Mouse (Mus musculus) retina, embryonic 14.5 days (tissue): ENCODE measurements around the gene Cd84.
"Not testable (repeated sequence)": the region's sequence is repeated elsewhere in the genome, so short reads cannot be mapped to it uniquely, and the experiment has no call there.

ENCODE experiments used
- DNase-seq: peaks from one replicate; pipeline ENCODE4 v3.0.0-alpha.2; 2015; ENCODE audit warnings: low spot score

Cd84 gene

GRCm38 (mm10) chr1:171839488-171839887, at the start of gene Cd84:
Cd84 (plus strand) TSS chr1:171839697.
- no peak for DNase-seq

- DNase-seq, result no peak
Observed at GRCm38 (mm10) chr1:171791491-171791890, 48.0 kb upstream of the Cd84 start.

- DNase-seq, result no peak
Observed at GRCm38 (mm10) chr1:171796185-171796584, 43.3 kb upstream of the Cd84 start.

- DNase-seq, result no peak
Observed at GRCm38 (mm10) chr1:171797840-171798239, 41.7 kb upstream of the Cd84 start.

- DNase-seq, result no peak
Observed at GRCm38 (mm10) chr1:171799648-171800047, 39.8 kb upstream of the Cd84 start.

DNA sequence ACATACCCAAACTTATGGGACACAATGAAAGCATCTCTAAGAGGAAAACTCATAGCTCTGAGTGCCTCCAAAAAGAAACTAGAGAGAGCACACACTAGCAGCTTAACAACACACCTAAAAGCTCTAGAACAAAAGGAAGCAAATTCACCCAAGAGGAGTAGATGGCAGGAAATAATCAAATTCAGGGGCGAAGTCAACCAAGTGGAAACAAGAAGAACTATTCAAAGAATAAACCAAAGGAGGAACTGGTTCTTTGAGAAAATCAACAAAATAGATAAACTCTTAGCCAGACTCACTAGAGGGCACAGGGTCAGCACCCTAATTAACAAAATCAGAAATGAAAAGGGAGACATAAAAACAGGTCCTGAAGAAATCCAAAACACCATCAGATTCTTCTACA, 28.4 kb upstream of the Cd84 start:
- not testable (repeated sequence) for DNase-seq

- DNase-seq, result peak; percentile 83
Observed at GRCm38 (mm10) chr1:171815545-171816439, 23.7 kb upstream of the Cd84 start.

DNA sequence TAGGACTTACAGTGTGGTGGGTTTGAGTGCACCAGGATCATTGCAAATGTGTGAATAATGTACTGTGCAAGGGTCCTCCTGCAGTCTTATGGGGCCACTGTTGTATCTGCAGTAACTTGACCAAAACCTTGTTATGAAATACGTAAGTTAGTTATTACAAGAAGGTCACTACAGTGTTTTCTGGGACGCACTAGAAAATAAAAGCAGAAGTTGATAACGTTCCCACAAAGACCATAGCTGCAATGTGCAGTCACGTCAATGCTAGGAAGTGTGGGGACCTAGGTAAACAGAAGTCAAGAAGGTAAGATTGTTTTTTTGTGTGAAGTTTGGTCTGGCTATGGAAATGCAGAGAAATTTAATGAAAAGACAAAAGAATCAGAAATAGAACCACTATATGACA, 22.5 kb upstream of the Cd84 start:
- no peak for DNase-seq

GRCm38 (mm10) chr1:171821331-171821730, 18.2 kb upstream of the Cd84 start:
- no peak for DNase-seq

DNA sequence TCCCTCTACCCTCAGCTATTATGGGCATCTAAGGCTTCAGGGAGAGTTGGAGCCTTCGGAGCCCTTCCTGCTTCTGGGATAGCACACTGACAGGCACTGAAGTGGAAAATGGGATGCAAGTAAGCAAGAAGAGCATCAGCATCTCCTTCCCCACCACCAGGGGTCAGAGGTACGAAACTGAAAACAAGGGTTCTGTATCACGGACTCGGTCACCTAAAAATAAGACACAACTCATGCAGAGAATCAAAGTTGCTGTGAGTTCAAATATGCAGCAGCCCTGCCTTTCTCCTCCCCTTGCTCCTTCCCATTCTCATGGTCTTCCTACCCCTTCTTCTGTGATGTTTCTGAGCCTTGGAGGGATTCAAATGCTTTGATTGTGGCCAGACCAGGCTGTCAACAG, 14.0 kb upstream of the Cd84 start:
- DNase-seq, result peak; percentile 41

DNA sequence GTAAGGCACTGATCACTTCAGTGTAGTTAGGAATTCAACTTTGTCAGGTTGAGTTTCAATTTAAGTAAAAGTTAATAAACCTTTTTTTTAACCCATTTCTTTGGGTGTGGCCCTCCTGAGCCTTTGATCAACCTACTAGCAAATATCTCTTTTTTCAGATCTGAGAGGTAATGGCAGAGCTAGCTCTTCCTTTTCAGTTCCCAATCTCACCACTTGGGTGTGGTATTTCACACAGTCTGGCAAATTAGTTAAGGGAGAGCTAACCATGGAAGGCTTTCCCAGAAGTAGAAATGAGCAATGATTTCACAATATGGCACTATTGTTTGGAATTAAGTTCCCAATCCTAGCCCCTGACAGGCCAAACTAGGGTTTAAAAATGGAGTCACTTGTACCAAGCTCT, 13.3 kb upstream of the Cd84 start:
- peak; percentile 63 for DNase-seq

- no peak for DNase-seq
Observed at GRCm38 (mm10) chr1:171827674-171828073, 11.8 kb upstream of the Cd84 start.

DNA sequence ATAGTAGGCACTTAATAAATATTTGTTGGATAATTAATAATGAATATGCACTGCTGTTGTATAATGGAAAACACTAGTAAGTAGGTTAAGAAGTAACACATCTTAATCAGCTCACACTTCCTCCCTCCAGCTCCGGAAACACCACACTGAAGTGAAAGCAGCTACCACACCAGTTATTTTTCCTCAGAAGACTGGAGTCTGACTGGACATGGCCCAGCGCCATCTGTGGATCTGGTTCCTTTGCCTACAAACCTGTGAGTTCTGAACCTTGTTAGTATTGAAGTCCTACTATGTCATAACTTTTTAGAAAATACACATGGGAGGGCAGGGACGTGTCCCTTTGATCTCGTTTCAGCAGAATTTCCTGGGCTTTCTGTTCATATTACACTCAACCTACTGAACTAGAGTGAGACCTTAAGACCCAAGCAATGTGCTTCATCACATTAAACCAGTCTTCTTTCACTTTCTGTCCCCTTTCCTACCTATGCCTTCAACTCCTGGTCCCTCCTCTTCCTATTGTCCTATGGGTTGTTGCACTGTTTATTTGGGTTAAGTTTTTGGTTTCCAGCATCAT, 1.0 kb downstream of the Cd84 start:
- no peak for DNase-seq

DNA sequence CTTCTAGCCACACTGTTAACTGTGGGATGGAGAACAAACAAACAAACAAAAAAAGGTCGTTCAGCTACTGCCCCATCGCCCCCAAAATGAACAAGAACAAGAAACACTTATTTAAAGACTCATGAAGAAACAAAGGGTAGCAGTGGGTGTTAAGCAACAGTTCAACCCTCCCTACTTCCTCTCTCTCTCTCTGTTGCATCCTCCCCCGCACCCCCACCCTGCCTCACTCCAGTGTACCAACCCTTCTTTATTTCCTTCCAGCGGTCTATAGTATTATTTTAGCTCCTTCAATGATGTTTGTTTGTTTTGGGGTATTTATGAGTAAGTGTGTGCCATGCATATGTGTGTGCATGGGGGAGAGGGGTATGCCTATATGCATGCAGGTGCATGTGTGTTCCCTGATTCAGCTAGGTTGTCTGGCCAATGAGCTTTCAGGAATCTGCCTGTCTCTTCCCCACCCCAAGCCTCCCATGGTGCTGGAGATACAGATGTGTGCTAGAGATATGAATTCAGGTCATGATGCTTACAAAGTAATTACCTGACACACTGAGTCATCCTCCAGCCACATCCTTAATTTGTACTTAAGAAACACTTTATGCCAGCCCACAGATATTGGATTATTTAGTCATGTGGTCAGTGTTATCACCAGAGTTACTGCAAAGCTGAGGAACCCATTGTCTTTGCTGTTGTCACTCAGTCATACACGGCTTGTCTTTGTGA, 5.7 kb downstream of the Cd84 start:
- no peak for DNase-seq

- no peak for DNase-seq
Observed at GRCm38 (mm10) chr1:171848201-171848600, 8.7 kb downstream of the Cd84 start.

- DNase-seq, result no peak
Observed at GRCm38 (mm10) chr1:171848757-171849156, 9.3 kb downstream of the Cd84 start.

DNA sequence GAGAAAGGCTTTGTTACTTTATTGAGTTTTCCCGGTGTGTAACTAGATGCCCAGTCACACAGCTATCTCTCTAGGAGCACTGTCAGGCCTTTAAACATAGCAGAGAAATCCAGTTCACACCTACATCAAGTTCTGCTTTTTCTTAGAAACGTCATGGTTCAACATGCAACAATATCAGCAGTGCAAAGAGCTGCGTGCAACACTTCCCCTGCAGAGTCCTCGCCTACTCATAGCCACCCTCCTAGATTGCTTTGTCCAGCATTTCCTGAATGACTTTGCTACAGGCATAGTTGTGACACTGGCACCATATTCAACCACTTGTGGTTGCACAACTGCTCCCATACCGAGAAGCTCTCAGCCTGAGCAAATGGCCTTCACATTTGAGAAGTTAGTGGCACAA, 10.0 kb downstream of the Cd84 start:
- DNase-seq, result no peak

DNA sequence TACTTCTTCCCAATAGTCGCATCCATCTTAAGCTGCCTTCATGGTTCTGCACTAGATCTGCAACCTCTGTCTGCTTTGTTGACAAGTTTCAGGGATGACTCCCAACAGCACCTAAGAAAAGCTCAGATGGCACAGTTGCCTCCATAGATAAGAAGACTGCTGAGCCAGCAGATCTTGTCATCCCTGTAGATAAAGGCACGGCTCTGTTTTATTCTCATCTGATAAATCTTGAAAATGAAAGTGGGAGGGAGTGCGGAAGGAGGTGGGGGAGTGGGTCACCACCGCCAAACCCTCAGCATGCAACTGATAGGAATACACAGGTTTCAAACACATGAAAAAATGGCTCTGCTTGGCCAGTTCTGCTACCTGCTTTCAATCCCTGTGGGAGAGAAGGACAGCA, 26.0 kb downstream of the Cd84 start:
- DNase-seq, result no peak

GRCm38 (mm10) chr1:171886989-171887388, 47.5 kb downstream of the Cd84 start:
- no peak for DNase-seq

DNA sequence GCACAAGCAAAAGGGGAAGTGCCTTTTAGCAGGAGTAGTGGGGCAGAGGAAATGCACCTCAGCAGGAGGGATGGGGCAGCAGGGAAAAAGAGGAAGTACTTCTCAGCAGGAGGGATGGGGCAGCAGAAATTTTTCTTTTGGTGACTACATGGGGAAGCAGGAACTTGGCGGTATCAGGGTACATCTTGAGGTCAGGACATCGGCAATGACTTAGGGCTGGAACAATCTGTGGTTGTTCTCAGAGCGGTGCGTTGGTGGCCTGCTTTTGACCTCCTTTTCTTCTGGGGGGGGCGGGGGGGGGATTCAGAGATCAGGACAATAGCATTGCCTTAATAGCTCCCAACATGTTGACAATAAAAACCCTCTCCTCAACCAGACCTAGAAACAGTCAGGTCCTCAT, 55.9 kb downstream of the Cd84 start, which contains the start of gene Gm10521:
Gm10521 (plus strand) TSS at position 301 of the 400 bp plus-strand sequence.
- DNase-seq, result not testable (repeated sequence)

DNA sequence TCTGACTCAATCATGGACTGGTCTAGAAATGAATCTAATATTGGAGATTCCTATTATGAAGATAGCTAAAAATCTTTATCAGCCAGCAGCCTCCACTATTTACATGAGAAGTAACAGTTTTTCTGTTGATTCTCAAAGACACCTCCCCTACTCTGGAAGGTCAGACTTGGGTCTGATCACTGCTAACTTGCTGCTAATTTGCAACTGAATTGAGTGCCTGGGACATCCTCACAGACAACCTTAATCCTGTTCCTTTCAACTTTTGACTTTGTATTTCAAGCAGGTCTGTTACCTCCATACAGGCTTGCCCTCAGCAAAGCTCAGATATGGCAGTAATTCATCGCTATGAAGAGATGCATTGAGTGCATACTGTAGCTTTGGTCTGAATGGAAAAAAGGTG, 64.5 kb downstream of the Cd84 start:
- no peak for DNase-seq

- DNase-seq, result no peak
Observed at GRCm38 (mm10) chr1:171915638-171916458, 76.4 kb downstream of the Cd84 start.
